Mouse (Mus musculus): ENCODE measurements at regions not wholly inside any gene's neighbourhood (a gene's known extent, or its start where the extent isn't known, plus 50 kb on each side); places are given as distances from the start of the nearest gene placed in this dataset.

DNA sequence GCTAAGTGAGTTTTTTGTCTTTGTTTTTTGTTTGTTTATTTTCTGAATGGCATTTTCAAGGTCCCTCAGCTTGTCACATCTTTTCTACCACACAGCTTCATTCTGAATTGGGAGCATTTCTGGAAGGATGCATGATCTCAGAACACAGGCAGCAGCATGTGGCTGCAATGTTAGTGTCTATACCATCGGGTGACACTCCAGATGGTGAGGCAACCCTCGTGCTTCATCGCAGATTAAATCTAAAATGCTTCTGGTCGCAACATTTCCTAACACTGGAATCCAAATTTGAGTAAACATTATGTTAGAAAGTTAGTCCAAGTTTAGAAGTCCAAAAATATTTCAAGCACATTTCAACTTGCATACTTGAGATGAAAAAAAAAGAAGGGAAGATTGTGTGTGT is 124.4 kb downstream of the Gm45692 start:
- no peak for TF ChIP-seq CTCF (IDR thresholded peaks at IDR 0.05; ENCODE audit: low read depth)
- TF ChIP-seq EP300 (optimal IDR thresholded peaks at IDR 0.05): no peak
